Comparison of ENCODE assay signal across 13 mouse cellular contexts in genomic region chr6:149093465-149093864, GRCm38 (mm10). TPM values are rescaled to one million over a fixed set of nuclear protein-coding genes. Genes with fewer than 3 reads are reported as not detected.
DNase-seq lines count a peak whose midpoint lies in the region; ATAC-seq lines count a peak whose summit lies in the region.
"Had no signal": no experiment of that assay in that cellular context is flagged by ENCODE, and none has a peak within 500 bp of the region (broad histone marks: within the 10 kb centered on the region; RNA-seq: fewer than 3 reads in every experiment).

No protein-coding gene starts in this region.

- H3K9me3 ChIP-seq in heart, embryonic 13.5 days, result no peaks in the 10 kb centered on the region
- no peaks in the 10 kb centered on the region for H3K9me3 ChIP-seq in forebrain, embryonic 10.5 days

- no peaks in the 10 kb centered on the region for H3K27me3 ChIP-seq in heart, embryonic 13.5 days (replicated peaks)
- no peaks in the 10 kb centered on the region for H3K27me3 ChIP-seq in forebrain, embryonic 10.5 days (ENCODE audit: poor library complexity, severe bottlenecking)

- WGBS in heart, embryonic 13.5 days, result 10% methylated on average over 5 of the region's 5 CpGs
- WGBS in forebrain, embryonic 10.5 days, result 66% methylated on average over 5 of the region's 5 CpGs

- ATAC-seq in heart, embryonic 13.5 days (ENCODE audit: extremely low read depth, insufficient number of reproducible peaks, low FRiP score, low TSS enrichment), result peak; percentile 70; the same call in 1 of the 2 replicates
- ATAC-seq: forebrain, embryonic 16.5 days had no signal

- peak; percentile 30 for DNase-seq in ovary, adult 18-20 months (ENCODE audit: low spot score)
- DNase-seq in ovary, postnatal 10 days (ENCODE audit: low spot score), result no peak
- peak; percentile 49 for DNase-seq in kidney, postnatal 10 days
- DNase-seq in skeletal muscle tissue, adult 2 months (ENCODE audit: low read depth, low spot score), result peak; percentile 9
- no peak for DNase-seq in cerebellum, postnatal 4 days (ENCODE audit: low spot score in 2 of 2)
- no peak for DNase-seq in forebrain, embryonic 10.5 days (ENCODE audit: extremely low spot score, low spot score)
- DNase-seq in spleen, postnatal 14 days (ENCODE audit: low spot score in 2 of 2), result no peak

- peak overlapping the region; percentile 45; the same call in 1 of the 2 replicates for H3K27ac ChIP-seq in heart, embryonic 13.5 days (replicated peaks)
- H3K27ac ChIP-seq in forebrain, embryonic 10.5 days, result no peak overlapping the region
- H3K27ac ChIP-seq: liver, embryonic 14.5 days; stomach, postnatal 0 days had no signal

- no peaks in the 10 kb centered on the region for H3K36me3 ChIP-seq in heart, embryonic 13.5 days
- peaks cover 6% of the 10 kb centered on the region; the same call in 1 of the 2 replicates for H3K36me3 ChIP-seq in forebrain, embryonic 10.5 days (replicated peaks)

- peak overlapping the region; percentile 37 for H3K4me2 ChIP-seq in heart, embryonic 13.5 days

- peaks cover 22% of the 10 kb centered on the region for H3K4me1 ChIP-seq in heart, embryonic 13.5 days
- H3K4me1 ChIP-seq in forebrain, embryonic 10.5 days, result 0 out of 2 replicates have a peak, but pooled peaks cover 3% of the 10 kb centered on the region

- no peak overlapping the region for H3K4me3 ChIP-seq in heart, embryonic 13.5 days
- H3K4me3 ChIP-seq in forebrain, embryonic 10.5 days, result no peak overlapping the region

- H3K9ac ChIP-seq in heart, embryonic 13.5 days, result 0 out of 2 replicates have a peak overlapping the region, but pooled peaks have one; percentile 14
- H3K9ac ChIP-seq: liver, embryonic 14.5 days had no signal

RNA-seq across cellular contexts. Expression of gene Dennd5b, which starts 8.0 kb away (rescaled TPM):
- polyA plus RNA-seq in heart, embryonic 13.5 days (2015; fragmentation: Nextera tagmentation; extraction: Ambion mirVana), result 5.8 and 6.4 TPM in 2 replicates
- 10.9 and 11.5 TPM in 2 replicates for polyA plus RNA-seq in forebrain, embryonic 10.5 days (2016; fragmentation: Nextera tagmentation; extraction: Ambion mirVana)

RNA-seq across cellular contexts. Expression of gene Gm10203, which starts 36.5 kb away (rescaled TPM):
- not detected in 2 replicates for polyA plus RNA-seq in heart, embryonic 13.5 days (2015; fragmentation: Nextera tagmentation; extraction: Ambion mirVana)
- polyA plus RNA-seq in forebrain, embryonic 10.5 days (2016; fragmentation: Nextera tagmentation; extraction: Ambion mirVana), result not detected in 2 replicates
- polyA plus RNA-seq: forebrain, embryonic 16.5 days; large intestine, adult 2 months; liver, embryonic 14.5 days; neural tube, embryonic 14.5 days; stomach, postnatal 0 days had no signal

RNA-seq across cellular contexts. Expression of gene Etfbkmt, which starts 46.2 kb away (rescaled TPM):
- 13.6 and 14.6 TPM in 2 replicates for polyA plus RNA-seq in heart, embryonic 13.5 days (2015; fragmentation: Nextera tagmentation; extraction: Ambion mirVana)
- 11.9 and 13.2 TPM in 2 replicates for polyA plus RNA-seq in forebrain, embryonic 10.5 days (2016; fragmentation: Nextera tagmentation; extraction: Ambion mirVana)

Comparison
In these comparisons a context has a peak if more than half of its experiments do, and no peak if none do; other contexts are left out.
1. DNase-seq: peak in ovary, adult 18-20 months (single experiment), kidney, postnatal 10 days (single experiment) and skeletal muscle tissue, adult 2 months (single experiment); none in ovary, postnatal 10 days (single experiment), cerebellum, postnatal 4 days (0 of 2), forebrain, embryonic 10.5 days (single experiment) and spleen, postnatal 14 days (0 of 2).